In the genomic region with DNA sequence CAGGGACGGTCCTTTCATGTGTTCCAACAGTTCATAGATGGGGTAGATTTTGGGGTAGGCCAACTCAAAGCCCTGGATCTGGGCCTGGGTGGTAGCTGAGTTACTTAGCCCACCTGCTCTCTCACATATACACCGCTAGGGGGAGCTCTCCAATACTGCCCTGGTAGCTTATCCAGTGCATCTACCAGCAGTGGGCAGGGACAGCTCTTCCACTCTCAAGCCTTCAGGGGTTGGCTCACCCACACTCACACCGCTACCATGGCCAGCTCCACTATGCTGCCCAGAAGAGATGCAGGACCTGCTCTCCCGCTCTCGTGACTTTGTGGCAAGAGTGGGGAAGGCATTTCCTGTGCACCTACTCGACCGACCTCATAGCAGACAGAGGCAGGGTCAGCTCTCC, we compare ENCODE assay signal across 10 mouse cellular contexts. TPM values are rescaled to one million over a fixed set of nuclear protein-coding genes. Genes with fewer than 3 reads are reported as not detected.
DNase-seq lines count a peak whose midpoint lies in the region; ATAC-seq and TF ChIP-seq lines count a peak whose summit lies in the region.
"Had no signal": no experiment of that assay in that cellular context is flagged by ENCODE, and none has a peak within 500 bp of the region (broad histone marks: within the 10 kb centered on the region; RNA-seq: fewer than 3 reads in every experiment).

No protein-coding gene starts in this region.

- H3K4me2 ChIP-seq in midbrain, embryonic 14.5 days (ENCODE audit: low read length) = no peak overlapping the region
- no peak overlapping the region for H3K4me2 ChIP-seq in midbrain, embryonic 11.5 days
- H3K4me2 ChIP-seq: hindbrain, embryonic 14.5 days; liver, embryonic 15.5 days had no signal

- ATAC-seq in midbrain, embryonic 14.5 days (ENCODE audit: low FRiP score, low TSS enrichment) = no peak
- ATAC-seq in midbrain, embryonic 11.5 days (ENCODE audit: low FRiP score) = no peak

- H3K27ac ChIP-seq in midbrain, embryonic 14.5 days (replicated peaks; ENCODE audit: low read depth, low read length) = no peak overlapping the region
- H3K27ac ChIP-seq in midbrain, embryonic 11.5 days (ENCODE audit: low read depth, low read length) = no peak overlapping the region
- no peak overlapping the region for H3K27ac ChIP-seq in bone marrow macrophage, adult 2 months (ENCODE audit: insufficient read depth, low read depth, low read length)
- H3K27ac ChIP-seq: hindbrain, embryonic 14.5 days; liver, embryonic 15.5 days had no signal

- TF ChIP-seq POLR2A in bone marrow macrophage, adult 2 months (IDR thresholded peaks at IDR 0.05; ENCODE audit: borderline replicate concordance, low read depth, low read length) = no peak

- peak; percentile 69 for DNase-seq in heart, adult 11 months
- no peak for DNase-seq in heart, postnatal 4 days
- peak; percentile 12 for DNase-seq in midbrain, embryonic 14.5 days
- no peak for DNase-seq in midbrain, embryonic 11.5 days (ENCODE audit: low spot score, missing footprints)
- DNase-seq in retina, embryonic 14.5 days (ENCODE audit: low spot score) = peak; percentile 43
- DNase-seq in right cerebral cortex, adult 2 months (ENCODE audit: low spot score in 2 of 2) = no peak
- DNase-seq in T-cell, adult 2 months (ENCODE audit: low spot score) = no peak

- 59% methylated on average over 7 of the region's 7 CpGs for WGBS in midbrain, embryonic 14.5 days
- WGBS in midbrain, embryonic 11.5 days = 56% methylated on average over 7 of the region's 7 CpGs

- peak; percentile 38; the same call in 1 of the 2 replicates for TF ChIP-seq CTCF in bone marrow macrophage, adult 2 months (IDR thresholded peaks at IDR 0.05; ENCODE audit: low read depth, low read length)

- no peaks in the 10 kb centered on the region for H3K9me3 ChIP-seq in midbrain, embryonic 14.5 days (ENCODE audit: control insufficient read depth, low read length)
- no peaks in the 10 kb centered on the region for H3K9me3 ChIP-seq in midbrain, embryonic 11.5 days (ENCODE audit: control insufficient read depth, low read length)
- H3K9me3 ChIP-seq: liver, embryonic 15.5 days had no signal

- no peaks in the 10 kb centered on the region for H3K36me3 ChIP-seq in midbrain, embryonic 14.5 days (ENCODE audit: control insufficient read depth, insufficient read depth, low read length)
- H3K36me3 ChIP-seq in midbrain, embryonic 11.5 days (ENCODE audit: control insufficient read depth, insufficient read depth, low read length) = no peaks in the 10 kb centered on the region
- H3K36me3 ChIP-seq: liver, embryonic 15.5 days had no signal

- H3K4me3 ChIP-seq in midbrain, embryonic 14.5 days (replicated peaks; ENCODE audit: low read depth, low read length) = no peak overlapping the region
- no peak overlapping the region for H3K4me3 ChIP-seq in midbrain, embryonic 11.5 days (ENCODE audit: low read depth, low read length)
- no peak overlapping the region for H3K4me3 ChIP-seq in bone marrow macrophage, adult 2 months (ENCODE audit: insufficient read depth, low read length)
- H3K4me3 ChIP-seq: liver, embryonic 15.5 days had no signal

- H3K9ac ChIP-seq in midbrain, embryonic 14.5 days (replicated peaks; ENCODE audit: low read length) = no peak overlapping the region
- no peak overlapping the region for H3K9ac ChIP-seq in midbrain, embryonic 11.5 days (ENCODE audit: low read length)
- H3K9ac ChIP-seq: hindbrain, embryonic 14.5 days; liver, embryonic 15.5 days had no signal

- no peaks in the 10 kb centered on the region for H3K27me3 ChIP-seq in midbrain, embryonic 14.5 days (ENCODE audit: control insufficient read depth, insufficient read depth, low read length)
- H3K27me3 ChIP-seq in midbrain, embryonic 11.5 days (ENCODE audit: control insufficient read depth, insufficient read depth, low read length) = no peaks in the 10 kb centered on the region
- H3K27me3 ChIP-seq: liver, embryonic 15.5 days had no signal

- H3K4me1 ChIP-seq in midbrain, embryonic 14.5 days (ENCODE audit: control insufficient read depth, insufficient read depth, low read length) = no peaks in the 10 kb centered on the region
- H3K4me1 ChIP-seq in midbrain, embryonic 11.5 days (ENCODE audit: control insufficient read depth, insufficient read depth, low read length) = no peaks in the 10 kb centered on the region
- peaks cover 11% of the 10 kb centered on the region for H3K4me1 ChIP-seq in bone marrow macrophage, adult 2 months (ENCODE audit: control insufficient read depth, insufficient read depth, low read length)
- H3K4me1 ChIP-seq: liver, embryonic 15.5 days had no signal

RNA-seq across cellular contexts. Expression of gene Tmem178b, which starts 24.3 kb away (rescaled TPM):
- under 1 TPM; 0.16 to 0.29 TPM for total RNA-seq in heart, postnatal 4 days (2021)
- polyA plus RNA-seq in midbrain, embryonic 14.5 days (2014; fragmentation: Nextera tagmentation; extraction: Ambion mirVana) = 44.6 and 46.4 TPM in 2 replicates
- polyA plus RNA-seq in midbrain, embryonic 11.5 days (2014; fragmentation: Nextera tagmentation; extraction: Ambion mirVana) = 7.1 and 9.0 TPM in 2 replicates
- not detected in 2 replicates for polyA plus RNA-seq in bone marrow macrophage, adult 2 months (2012; ENCODE audit: insufficient read depth, insufficient read length, missing spikeins)
- polyA plus RNA-seq: liver, embryonic 15.5 days had no signal

RNA-seq across cellular contexts. Expression of gene Mrps33, which starts 38.0 kb away (rescaled TPM):
- 10 to 100 TPM; 81.4 to 95.1 TPM for total RNA-seq in heart, postnatal 4 days (2021)
- 192 and 205 TPM in 2 replicates for polyA plus RNA-seq in midbrain, embryonic 14.5 days (2014; fragmentation: Nextera tagmentation; extraction: Ambion mirVana)
- polyA plus RNA-seq in midbrain, embryonic 11.5 days (2014; fragmentation: Nextera tagmentation; extraction: Ambion mirVana) = 252 and 253 TPM in 2 replicates
- polyA plus RNA-seq in bone marrow macrophage, adult 2 months (2012; ENCODE audit: insufficient read depth, insufficient read length, missing spikeins) = 94.8 and 111 TPM in 2 replicates

Comparison
In these comparisons a context has a peak if more than half of its experiments do, and no peak if none do; other contexts are left out.
1. DNase-seq: peak in heart, adult 11 months (single experiment), midbrain, embryonic 14.5 days (single experiment) and retina, embryonic 14.5 days (single experiment); none in heart, postnatal 4 days (single experiment), midbrain, embryonic 11.5 days (single experiment), right cerebral cortex, adult 2 months (0 of 2) and T-cell, adult 2 months (single experiment).